Mouse (Mus musculus) T-helper 2 cell (primary cell): ENCODE data around the gene Ccdc34.

Experiments
- in situ Hi-C: fragments of 300-600 bp; cut with MboI, MseI; formaldehyde crosslinking; loops from one replicate; pipeline ENCODE4 v1.15.1; 2025; ENCODE audit warnings: high pct_unique_total_duplicates

The Ccdc34 gene

GRCm38 (mm10) chr2:110176761-110177400, 159.3 kb downstream of the Ccdc34 start:
- in situ Hi-C loops, result no loop called here

DNA sequence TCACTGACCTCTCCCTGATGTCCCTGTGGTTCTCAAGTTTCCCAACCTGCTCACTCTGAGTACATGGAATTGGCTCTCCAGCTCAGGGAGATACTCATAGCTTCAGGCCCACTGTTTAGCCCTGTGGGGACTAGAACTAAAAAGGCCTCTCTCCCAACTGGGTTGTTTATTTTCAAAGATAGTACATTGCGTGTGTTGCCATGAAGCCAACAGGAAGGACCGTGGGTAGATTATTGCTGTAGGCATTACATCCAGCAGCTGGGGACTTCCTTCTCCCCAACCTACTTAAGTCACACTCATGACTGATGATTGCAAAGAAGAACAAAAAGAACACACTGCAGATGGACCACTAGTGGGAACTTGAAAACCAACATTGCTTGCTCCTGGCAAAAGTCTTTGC, 159.8 kb downstream of the Ccdc34 start:
- in situ Hi-C loops, result no loop called here

DNA sequence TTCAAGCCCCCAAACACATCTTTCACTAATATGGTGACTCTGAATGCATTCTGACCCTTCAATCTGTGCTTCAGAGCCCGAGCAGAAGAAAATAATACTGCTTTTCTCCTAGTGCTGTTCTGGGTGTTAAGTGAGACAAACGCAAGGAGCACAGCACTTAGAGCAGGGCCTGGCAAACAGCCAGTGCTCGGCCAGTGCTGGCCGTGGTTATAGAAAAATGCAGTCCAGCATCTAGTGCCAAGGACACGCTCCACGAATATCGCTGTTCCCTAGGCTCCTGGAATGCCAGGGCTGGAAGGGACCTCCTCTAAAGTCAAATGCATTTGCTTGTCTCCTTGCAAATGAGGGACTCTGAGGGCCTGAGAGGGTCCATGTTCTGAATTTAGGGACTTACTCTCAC, 160.3 kb downstream of the Ccdc34 start:
- in situ Hi-C loops, result no loop called here

GRCm38 (mm10) chr2:110179669-110180315, 162.2 kb downstream of the Ccdc34 start:
- in situ Hi-C loops, result no loop called here

GRCm38 (mm10) chr2:110180316-110180670, 162.7 kb downstream of the Ccdc34 start:
- in situ Hi-C loops, result no loop called here

DNA sequence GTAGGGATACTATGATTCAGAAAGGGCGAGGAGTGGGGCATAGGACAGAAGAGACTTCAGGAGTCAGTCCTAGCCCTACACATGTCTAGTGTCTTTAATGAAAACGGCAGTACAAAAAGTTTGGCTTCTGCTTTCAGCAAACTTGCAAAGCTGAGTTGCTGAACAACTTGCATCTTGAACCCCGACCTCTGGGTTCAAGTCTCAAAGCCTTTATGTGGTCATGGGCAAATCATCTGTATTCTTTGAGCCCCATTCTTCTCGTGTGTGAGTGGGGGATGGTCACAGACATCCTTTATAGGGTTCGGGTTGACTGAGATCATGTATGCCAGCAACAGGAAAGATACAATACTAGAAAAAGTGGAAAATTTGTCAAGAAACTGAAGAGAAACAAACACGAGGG, 164.0 kb downstream of the Ccdc34 start:
- in situ Hi-C loops, result no loop called here

- in situ Hi-C loops, result no loop called here
Measured at GRCm38 (mm10) chr2:110182248-110182647, 164.6 kb downstream of the Ccdc34 start.

- in situ Hi-C loops, result no loop called here
Measured at GRCm38 (mm10) chr2:110182795-110183486, 165.3 kb downstream of the Ccdc34 start.

- in situ Hi-C loops, result no loop called here
Measured at GRCm38 (mm10) chr2:110184071-110184470, 166.5 kb downstream of the Ccdc34 start.

GRCm38 (mm10) chr2:110186427-110186980, 168.9 kb downstream of the Ccdc34 start:
- in situ Hi-C loops, result no loop called here

GRCm38 (mm10) chr2:110188696-110189397, 171.2 kb downstream of the Ccdc34 start:
- in situ Hi-C loops, result no loop called here

GRCm38 (mm10) chr2:110190416-110190815, 172.8 kb downstream of the Ccdc34 start:
- in situ Hi-C loops, result no loop called here

GRCm38 (mm10) chr2:110191186-110191690, 173.6 kb downstream of the Ccdc34 start:
- in situ Hi-C loops, result no loop called here

- in situ Hi-C loops, result no loop called here
Measured at GRCm38 (mm10) chr2:110191965-110192701, 174.5 kb downstream of the Ccdc34 start.

GRCm38 (mm10) chr2:110192702-110193312, 175.2 kb downstream of the Ccdc34 start:
- in situ Hi-C loops, result no loop called here

DNA sequence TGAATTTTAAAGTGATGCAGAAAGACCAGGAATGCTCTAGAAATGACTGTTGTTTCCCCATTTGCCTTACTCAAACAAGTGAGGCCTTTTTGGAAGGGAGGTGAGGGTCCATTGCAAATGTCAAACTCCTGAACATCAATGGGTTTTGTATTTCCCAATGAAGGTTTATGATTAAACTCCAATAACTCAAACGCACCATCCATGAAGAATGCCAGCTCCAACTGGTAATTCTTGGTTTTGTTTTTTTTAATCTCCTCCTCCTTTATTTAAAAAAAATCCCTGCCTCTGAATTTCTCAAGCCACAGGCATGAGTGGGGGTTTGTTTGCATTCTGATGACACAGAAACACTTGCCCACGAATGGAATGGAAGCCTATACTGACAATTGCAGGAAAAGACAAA, 178.9 kb downstream of the Ccdc34 start:
- in situ Hi-C loops, result no loop called here

DNA sequence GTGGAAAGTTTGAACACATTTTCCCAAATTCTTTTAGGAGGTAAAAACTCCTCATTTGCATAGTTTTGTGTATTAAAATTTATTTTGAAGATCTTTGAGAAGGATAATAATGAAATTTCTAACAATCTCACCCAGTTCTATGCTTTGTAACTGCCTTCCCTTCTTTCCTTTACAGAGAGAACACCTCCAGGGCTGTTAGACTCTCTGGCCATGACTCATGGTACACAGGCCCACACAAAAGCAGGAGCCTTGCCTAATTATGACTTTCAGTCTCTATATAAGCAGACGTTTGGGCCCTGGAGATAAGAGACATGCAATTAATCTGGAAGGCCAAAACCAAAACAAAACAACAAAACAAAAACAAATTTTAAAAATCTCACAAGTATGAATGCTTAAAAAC, 182.0 kb downstream of the Ccdc34 start:
- in situ Hi-C loops, result no loop called here

GRCm38 (mm10) chr2:110201770-110202169, 184.2 kb downstream of the Ccdc34 start:
- in situ Hi-C loops, result no loop called here

DNA sequence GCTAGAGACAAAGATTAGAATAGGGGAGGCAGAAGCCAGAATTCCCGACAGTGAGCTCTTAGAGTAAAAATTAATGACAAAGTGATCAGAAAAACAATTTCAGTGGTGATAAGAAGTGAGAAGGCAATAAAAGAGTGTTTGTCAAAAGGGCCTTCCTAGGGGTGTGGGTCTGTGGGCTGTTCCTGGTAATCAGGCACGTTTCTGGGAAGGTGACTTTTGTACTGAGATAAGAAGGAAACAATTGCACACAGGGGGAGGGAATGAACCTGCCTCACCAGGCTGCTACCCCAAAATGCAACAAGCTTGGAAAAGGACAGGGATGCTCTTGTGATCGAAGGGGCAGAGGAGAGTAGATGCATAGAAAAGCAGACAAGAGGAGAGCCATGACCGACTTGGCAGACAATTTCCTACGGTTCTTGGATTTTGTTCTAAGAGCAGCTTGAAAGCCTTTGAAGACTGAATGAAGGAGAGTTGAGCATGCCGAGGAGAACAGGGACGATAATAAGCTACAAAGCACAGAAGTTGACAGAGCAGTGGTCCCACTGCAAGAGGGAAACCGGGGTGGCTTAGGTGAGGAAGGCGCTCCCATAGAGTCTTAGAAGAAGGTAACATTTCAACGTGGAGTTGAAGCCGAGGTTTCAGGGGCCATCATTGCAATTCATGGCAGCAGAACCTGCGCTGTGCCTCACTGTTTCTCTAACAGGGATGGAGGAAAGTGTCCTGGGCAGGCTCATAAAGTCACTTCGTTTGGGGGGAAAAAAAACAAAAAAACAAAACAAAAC, 185.3 kb downstream of the Ccdc34 start:
- in situ Hi-C loops, result no loop called here

DNA sequence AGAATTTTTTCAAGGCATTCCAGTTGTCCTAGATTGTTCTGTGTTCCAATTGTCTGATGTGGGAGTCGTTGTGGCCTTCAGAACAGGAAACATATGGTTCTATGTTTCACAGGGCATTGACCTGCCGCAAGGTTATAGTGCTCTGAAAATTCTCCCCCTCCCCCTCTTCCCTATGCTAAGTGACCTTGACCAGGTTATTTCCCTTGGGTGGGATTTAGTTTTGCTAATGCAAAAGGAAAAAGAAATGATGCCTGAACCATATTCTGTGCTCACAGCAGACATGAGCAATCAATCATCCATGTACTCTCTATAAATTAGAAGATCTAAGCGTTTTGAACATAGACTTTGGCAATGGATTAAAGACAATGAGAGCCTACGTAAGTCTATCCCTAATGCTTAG, 186.6 kb downstream of the Ccdc34 start:
- in situ Hi-C loops, result no loop called here
